Mouse (Mus musculus) thymus, postnatal 4 days (tissue): ENCODE data around the gene Pir.

ENCODE experiments used
- DNase-seq: peaks from one replicate; pipeline ENCODE4 v3.0.0; 2021

Gene Pir

GRCm38 (mm10) chrX:164345359-164345938, 76.3 kb downstream of the Pir start:
- DNase-seq: no peak

GRCm38 (mm10) chrX:164348937-164349336, 79.8 kb downstream of the Pir start:
- DNase-seq: no peak

GRCm38 (mm10) chrX:164365153-164365865, 96.1 kb downstream of the Pir start:
- no peak for DNase-seq

- no peak for DNase-seq
These were observed 101.4 kb downstream of the Pir start for GRCm38 (mm10) chrX:164370576-164370975.

GRCm38 (mm10) chrX:164373081-164373480, 103.9 kb downstream of the Pir start, which contains the start of gene Vegfd:
Gene Vegfd (plus strand): TSS chrX:164373378.
- DNase-seq: no peak

- DNase-seq: no peak
These were observed 105.4 kb downstream of the Pir start for GRCm38 (mm10) chrX:164374586-164374985.

GRCm38 (mm10) chrX:164379721-164380120, 110.5 kb downstream of the Pir start:
- DNase-seq: no peak

GRCm38 (mm10) chrX:164381618-164382408, 112.6 kb downstream of the Pir start:
- peak; percentile 89 for DNase-seq

- no peak for DNase-seq
These were observed 124.9 kb downstream of the Pir start for GRCm38 (mm10) chrX:164394091-164394490.

GRCm38 (mm10) chrX:164398456-164398855, 129.3 kb downstream of the Pir start:
- DNase-seq: no peak

- DNase-seq: no peak
These were observed 136.0 kb downstream of the Pir start for GRCm38 (mm10) chrX:164405080-164405649.

GRCm38 (mm10) chrX:164406133-164407022, 137.2 kb downstream of the Pir start:
- DNase-seq: peak; percentile 38

- DNase-seq: no peak
These were observed 139.2 kb downstream of the Pir start for GRCm38 (mm10) chrX:164408301-164408927.

GRCm38 (mm10) chrX:164410562-164410961, 141.4 kb downstream of the Pir start:
- DNase-seq: no peak

GRCm38 (mm10) chrX:164416803-164417202, 147.6 kb downstream of the Pir start:
- no peak for DNase-seq

- no peak for DNase-seq
These were observed 148.8 kb downstream of the Pir start for GRCm38 (mm10) chrX:164418008-164418407.

GRCm38 (mm10) chrX:164419471-164419939, 150.3 kb downstream of the Pir start, which contains the start of gene Piga:
Gene Piga (plus strand): TSS chrX:164419787.
- DNase-seq: peak; percentile 84

- DNase-seq: no peak
These were observed 150.8 kb downstream of the Pir start for GRCm38 (mm10) chrX:164419955-164420354.

- DNase-seq: no peak
These were observed 151.3 kb downstream of the Pir start for GRCm38 (mm10) chrX:164420518-164420917.
